Mouse (Mus musculus) lung, embryonic 14.5 days (tissue): ENCODE measurements around the gene S100pbp. TPM values are rescaled to one million over a fixed set of nuclear protein-coding genes. Genes with fewer than 3 reads are reported as not detected.

Source experiments
- ATAC-seq: fragments of 200-750 bp; cut with Nextera tagmentation; 2 replicates; pipeline ENCODE4 v1.8.0; 2017; ENCODE audit warnings: mild to moderate bottlenecking, moderate TSS enrichment, moderate library complexity; ENCODE audit not compliant: insufficient read depth
- DNase-seq: peaks from one replicate; pipeline ENCODE4 v3.0.0-alpha.2; 2015
- H3K27ac ChIP-seq: fragments of 300-500 bp; sonication (generic); 2 replicates; pipeline ENCODE4 v1.5.1; 2014; ENCODE audit warnings: low read depth, mild to moderate bottlenecking, moderate library complexity
- H3K27me3 ChIP-seq: fragments of 300-500 bp; sonication (generic); 2 replicates; pipeline ENCODE4 v1.6.1; 2014; ENCODE audit warnings: low read length, control low read depth; ENCODE audit not compliant: insufficient read depth
- H3K36me3 ChIP-seq: fragments of 300-500 bp; sonication (generic); 2 replicates; pipeline ENCODE4 v1.6.1; 2014; ENCODE audit warnings: control low read depth; ENCODE audit not compliant: insufficient read depth
- H3K4me1 ChIP-seq: fragments of 300-500 bp; sonication (generic); 2 replicates; pipeline ENCODE4 v1.6.1; 2014; ENCODE audit warnings: antibody characterized with exemption, control low read depth; ENCODE audit not compliant: insufficient read depth
- H3K4me2 ChIP-seq: fragments of 300-500 bp; sonication (generic); 2 replicates; pipeline ENCODE4 v1.6.1; 2014; ENCODE audit warnings: mild to moderate bottlenecking
- H3K4me3 ChIP-seq: fragments of 300-500 bp; sonication (generic); 2 replicates; pipeline ENCODE4 v1.5.1; 2014; ENCODE audit warnings: low read depth, low read length
- H3K9ac ChIP-seq: fragments of 300-500 bp; sonication (generic); 2 replicates; pipeline ENCODE4 v1.6.1; 2014
- H3K9me3 ChIP-seq: fragments of 300-500 bp; sonication (generic); 2 replicates; pipeline ENCODE4 v1.6.1; 2016; ENCODE audit warnings: low read depth, low read length, control low read depth
- CTCF ChIP-seq: IDR thresholded peaks from 2 replicates; pipeline ENCODE4 v1.5.1; 2016; ENCODE audit warnings: antibody characterized with exemption, low read depth
- WGBS: fragments of 180-500 bp; shearing (Covaris S2); extraction: QIAGEN DNeasy Blood & Tissue Kit; methylation state at CpG from one replicate; pipeline ENCODE4 v1.1.7; 2014; 5-methylcytosine and 5-hydroxymethylcytosine counted together
- polyA plus RNA-seq: library from polyadenylated mRNA; unstranded; fragments of >200 nt; fragmentation: Nextera tagmentation; extraction: Ambion mirVana; gene quantifications from 2 replicates; pipeline ENCODE4 v1.2.1, GENCODE M21; 2014

S100pbp gene
- polyA plus RNA-seq, 1 experiment from 2014 or later: 17.3 TPM

DNA sequence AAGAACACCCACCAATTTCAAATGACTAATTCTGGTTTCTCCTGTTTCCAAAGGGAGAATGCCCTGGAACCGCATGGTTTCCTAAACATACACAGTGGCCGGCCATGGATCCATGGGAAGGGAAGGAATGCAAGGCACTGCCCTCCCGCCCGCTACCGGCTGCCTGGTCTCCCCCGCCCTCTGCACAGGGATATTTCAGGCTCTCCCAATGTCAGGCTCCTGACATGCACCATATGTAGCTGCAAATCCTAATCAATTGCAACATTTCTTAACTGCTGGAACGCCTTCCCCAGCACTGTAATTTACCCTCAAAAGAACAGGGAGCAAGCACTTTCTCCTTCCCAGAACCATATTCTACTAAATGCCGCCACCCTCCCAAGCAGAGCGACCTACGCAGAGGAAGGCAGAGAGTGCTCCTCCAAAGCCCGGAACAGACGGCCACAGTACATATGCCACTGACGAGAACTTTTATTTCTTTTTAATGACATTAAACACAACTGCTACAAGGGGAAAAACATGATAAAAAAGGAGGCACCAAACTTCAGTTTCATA lies 41.9 kb downstream of the S100pbp start:
- 74% methylated on average over 13 of the region's 13 CpGs for WGBS
- ATAC-seq: no peak
- H3K9me3 ChIP-seq: no peaks in the 10 kb centered on the region
- H3K9ac ChIP-seq: no peak overlapping the region
- peaks cover 45% of the 10 kb centered on the region for H3K36me3 ChIP-seq
- H3K27me3 ChIP-seq: no peaks in the 10 kb centered on the region
- no peak overlapping the region for H3K27ac ChIP-seq
- no peak for TF ChIP-seq CTCF
- no peak for DNase-seq
- H3K4me1 ChIP-seq: no peaks in the 10 kb centered on the region
- H3K4me3 ChIP-seq: no peak overlapping the region
- H3K4me2 ChIP-seq: no peak overlapping the region

- Histone ChIP-seq H3K27me3 (no peaks in the 10 kb centered on the region), H3K9me3 (no peaks in the 10 kb centered on the region), H3K4me1 (0 out of 2 replicates have a peak, but pooled peaks cover 4% of the 10 kb centered on the region), H3K9ac (no peak overlapping the region), H3K36me3 (peaks cover 34% of the 10 kb centered on the region), H3K27ac (no peak overlapping the region), H3K4me3 (no peak overlapping the region), H3K4me2 (no peak overlapping the region)
- 29% methylated on average over 2 of the region's 2 CpGs for WGBS
- ATAC-seq: no peak
- no peak for TF ChIP-seq CTCF
- DNase-seq: no peak
These were observed 43.1 kb downstream of the S100pbp start for GRCm38 (mm10) chr4:129146392-129146791.

DNA sequence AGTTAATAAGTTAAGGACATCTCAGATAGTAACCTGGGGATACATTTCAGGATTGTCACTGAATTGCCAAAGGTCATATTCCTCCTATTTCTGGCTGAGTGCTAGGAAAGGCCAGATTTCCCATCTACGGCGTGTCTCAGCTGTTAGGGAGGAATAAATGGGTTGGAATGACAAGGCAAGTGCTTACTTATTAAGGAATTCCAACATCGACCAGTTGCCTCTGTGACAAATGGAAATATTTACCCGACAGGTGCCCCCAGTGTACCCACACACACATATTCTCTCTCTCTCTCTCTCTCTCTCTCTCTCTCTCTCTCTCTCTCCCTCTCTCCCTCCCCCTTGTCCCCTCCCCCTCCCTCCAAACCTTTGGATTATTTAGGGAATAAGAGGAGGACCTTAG lies 43.6 kb downstream of the S100pbp start:
- H3K36me3 ChIP-seq: peaks cover 30% of the 10 kb centered on the region
- H3K4me3 ChIP-seq: no peak overlapping the region
- WGBS: 54% methylated on average over 4 of the region's 4 CpGs
- H3K4me2 ChIP-seq: no peak overlapping the region
- H3K9me3 ChIP-seq: no peaks in the 10 kb centered on the region
- H3K27ac ChIP-seq: no peak overlapping the region
- no peak overlapping the region for H3K9ac ChIP-seq
- no peaks in the 10 kb centered on the region for H3K27me3 ChIP-seq
- ATAC-seq (no peak), DNase-seq (no peak)
- TF ChIP-seq CTCF: no peak
- H3K4me1 ChIP-seq: 0 out of 2 replicates have a peak, but pooled peaks cover 4% of the 10 kb centered on the region

GRCm38 (mm10) chr4:129145411-129145810 lies 44.1 kb downstream of the S100pbp start:
- no peak for ATAC-seq
- Histone ChIP-seq H3K9me3 (no peaks in the 10 kb centered on the region), H3K36me3 (peaks cover 24% of the 10 kb centered on the region), H3K27ac (no peak overlapping the region), H3K4me2 (no peak overlapping the region), H3K9ac (no peak overlapping the region), H3K4me3 (no peak overlapping the region), H3K27me3 (no peaks in the 10 kb centered on the region), H3K4me1 (0 out of 2 replicates have a peak, but pooled peaks cover 4% of the 10 kb centered on the region)
- WGBS: 58% methylated on average over 4 of the region's 4 CpGs
- TF ChIP-seq CTCF: no peak
- DNase-seq: no peak

DNA sequence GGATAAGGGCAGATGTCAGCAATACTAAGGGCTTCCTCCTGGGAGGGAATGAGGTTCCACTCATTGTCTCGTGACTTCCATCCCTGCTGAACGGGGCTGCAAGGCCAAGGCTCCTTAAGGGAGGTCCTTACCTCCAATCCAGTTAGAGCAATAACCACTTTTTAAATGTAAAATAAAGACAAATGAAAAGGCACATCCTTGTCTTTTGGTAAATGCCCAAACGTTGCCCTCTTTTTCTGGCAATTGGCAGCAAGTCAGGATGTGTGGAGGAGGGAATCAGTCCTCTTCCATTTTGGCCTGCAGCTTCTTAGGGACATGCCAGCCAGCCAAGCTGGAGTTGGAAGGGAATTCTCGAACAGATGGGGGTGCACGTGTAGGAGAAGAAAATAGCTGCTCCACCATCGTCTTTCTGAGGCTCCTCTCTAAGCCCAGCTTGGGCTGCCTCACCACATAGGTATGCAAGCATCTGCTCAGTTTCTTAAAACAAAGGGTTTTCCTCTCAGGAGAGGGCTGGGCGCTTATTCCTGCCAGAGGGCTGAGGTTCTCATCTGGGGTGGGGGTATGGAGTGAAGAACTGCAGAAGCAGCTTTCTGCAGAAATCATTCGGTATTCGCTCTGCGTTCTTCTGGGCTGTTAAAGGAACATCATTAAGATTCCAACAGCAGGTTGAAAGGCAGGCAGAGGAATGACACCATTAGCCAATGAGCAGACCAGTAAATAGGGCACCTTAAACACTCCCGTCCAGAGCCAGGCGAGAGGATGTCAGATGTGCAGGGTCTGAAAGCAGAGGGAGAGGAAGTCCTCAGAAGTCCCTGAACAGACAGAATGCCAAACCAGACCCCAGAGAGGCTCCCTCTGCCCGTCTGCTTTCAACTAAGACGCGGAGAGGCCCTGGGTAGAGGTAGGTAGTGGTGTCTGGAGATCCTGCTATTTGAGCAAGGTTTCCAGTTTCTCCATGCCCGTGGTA lies 44.8 kb downstream of the S100pbp start:
- Histone ChIP-seq H3K9me3 (no peaks in the 10 kb centered on the region), H3K4me2 (no peak overlapping the region), H3K4me1 (0 out of 2 replicates have a peak, but pooled peaks cover 4% of the 10 kb centered on the region), H3K36me3 (peaks cover 17% of the 10 kb centered on the region), H3K27ac (no peak overlapping the region), H3K4me3 (no peak overlapping the region), H3K27me3 (no peaks in the 10 kb centered on the region), H3K9ac (no peak overlapping the region)
- DNase-seq: no peak
- ATAC-seq: no peak
- no peak for TF ChIP-seq CTCF
- 63% methylated on average over 16 of the region's 16 CpGs for WGBS

GRCm38 (mm10) chr4:129143509-129143908 lies 46.0 kb downstream of the S100pbp start:
- H3K9me3 ChIP-seq: no peaks in the 10 kb centered on the region
- TF ChIP-seq CTCF: no peak
- ATAC-seq (no peak), DNase-seq (no peak)
- H3K4me3 ChIP-seq: no peak overlapping the region
- H3K4me2 ChIP-seq: no peak overlapping the region
- H3K36me3 ChIP-seq: peaks cover 5% of the 10 kb centered on the region; the same call in 1 of the 2 replicates
- H3K27me3 ChIP-seq: no peaks in the 10 kb centered on the region; the same call in 1 of the 2 replicates
- 0 out of 2 replicates have a peak, but pooled peaks cover 4% of the 10 kb centered on the region for H3K4me1 ChIP-seq
- H3K27ac ChIP-seq: no peak overlapping the region
- 87% methylated on average over 5 of the region's 5 CpGs for WGBS
- no peak overlapping the region for H3K9ac ChIP-seq

GRCm38 (mm10) chr4:129142439-129143045 lies 47.0 kb downstream of the S100pbp start:
- Histone ChIP-seq H3K9ac (no peak overlapping the region), H3K27ac (no peak overlapping the region), H3K9me3 (no peaks in the 10 kb centered on the region), H3K4me2 (no peak overlapping the region), H3K27me3 (peaks cover 8% of the 10 kb centered on the region), H3K36me3 (no peaks in the 10 kb centered on the region), H3K4me3 (no peak overlapping the region), H3K4me1 (0 out of 2 replicates have a peak, but pooled peaks cover 4% of the 10 kb centered on the region)
- DNase-seq (no peak), ATAC-seq (no peak)
- 85% methylated on average over 11 of the region's 11 CpGs for WGBS
- no peak for TF ChIP-seq CTCF
